In genomic region chr11:72461500-72461981, GRCm38 (mm10) we compare ENCODE assay signal across 16 mouse cellular contexts. TPM values are rescaled to one million over a fixed set of nuclear protein-coding genes. Genes with fewer than 3 reads are reported as not detected.
DNase-seq lines count a peak whose midpoint lies in the region; ATAC-seq and TF ChIP-seq lines count a peak whose summit lies in the region.
"Had no signal": no experiment of that assay in that cellular context is flagged by ENCODE, and none has a peak within 500 bp of the region (broad histone marks: within the 10 kb centered on the region; RNA-seq: fewer than 3 reads in every experiment).

No protein-coding gene starts in this region.

- TF ChIP-seq CTCF in hindbrain, postnatal 0 days (IDR thresholded peaks at IDR 0.05; ENCODE audit: low read depth) = no peak
- TF ChIP-seq CTCF in bone marrow, adult 2 months (IDR thresholded peaks at IDR 0.05; ENCODE audit: control insufficient read depth, insufficient read depth, low read length) = no peak

- no peak for ATAC-seq in hindbrain, embryonic 13.5 days (ENCODE audit: low FRiP score)
- no peak for ATAC-seq in hindbrain, postnatal 0 days
- no peak for ATAC-seq in midbrain, embryonic 12.5 days (ENCODE audit: low FRiP score, low read depth)
- no peak for ATAC-seq in midbrain, embryonic 11.5 days (ENCODE audit: low FRiP score)
- no peak; the same call in 1 of the 2 replicates for ATAC-seq in monocyte, adult 5-6 weeks (replicated peaks; ENCODE audit: insufficient number of reproducible peaks, low FRiP score, low TSS enrichment, poor library complexity, severe bottlenecking)
- ATAC-seq: intestine, embryonic 15.5 days; Patski had no signal

- no peaks in the 10 kb centered on the region for H3K9me3 ChIP-seq in hindbrain, embryonic 13.5 days
- H3K9me3 ChIP-seq in hindbrain, postnatal 0 days (ENCODE audit: low read length) = no peaks in the 10 kb centered on the region
- H3K9me3 ChIP-seq in midbrain, embryonic 12.5 days = no peaks in the 10 kb centered on the region
- H3K9me3 ChIP-seq in midbrain, embryonic 11.5 days (ENCODE audit: control insufficient read depth, low read length) = no peaks in the 10 kb centered on the region
- H3K9me3 ChIP-seq: intestine, embryonic 15.5 days; limb, embryonic 12.5 days had no signal

- peaks cover 63% of the 10 kb centered on the region for H3K36me3 ChIP-seq in hindbrain, embryonic 13.5 days
- H3K36me3 ChIP-seq in hindbrain, postnatal 0 days (ENCODE audit: insufficient read depth, low read length) = peaks cover 10% of the 10 kb centered on the region
- H3K36me3 ChIP-seq in midbrain, embryonic 12.5 days = 0 out of 2 replicates have a peak, but pooled peaks cover 6% of the 10 kb centered on the region
- no peaks in the 10 kb centered on the region for H3K36me3 ChIP-seq in midbrain, embryonic 11.5 days (ENCODE audit: control insufficient read depth, insufficient read depth, low read length)
- peaks cover 2% of the 10 kb centered on the region for H3K36me3 ChIP-seq in splenic B cell, adult 2 months (ENCODE audit: control insufficient read depth, insufficient read depth, low read length, poor library complexity, severe bottlenecking)
- H3K36me3 ChIP-seq: intestine, embryonic 15.5 days; limb, embryonic 12.5 days had no signal

- H3K4me2 ChIP-seq in hindbrain, embryonic 13.5 days = no peak overlapping the region
- H3K4me2 ChIP-seq in hindbrain, postnatal 0 days (ENCODE audit: low read depth, low read length) = no peak overlapping the region
- no peak overlapping the region for H3K4me2 ChIP-seq in midbrain, embryonic 12.5 days (replicated peaks)
- H3K4me2 ChIP-seq in midbrain, embryonic 11.5 days = no peak overlapping the region
- H3K4me2 ChIP-seq: intestine, embryonic 15.5 days; limb, embryonic 12.5 days had no signal

- WGBS in hindbrain, embryonic 13.5 days = 31% methylated on average over 5 of the region's 5 CpGs
- WGBS in hindbrain, postnatal 0 days = 28% methylated on average over 5 of the region's 5 CpGs
- 65% methylated on average over 5 of the region's 5 CpGs for WGBS in midbrain, embryonic 12.5 days
- WGBS in midbrain, embryonic 11.5 days = 60% methylated on average over 5 of the region's 5 CpGs
- 18% methylated on average over 5 of the region's 5 CpGs for WGBS in bone marrow, adult 2 months

- H3K4me3 ChIP-seq in hindbrain, embryonic 13.5 days = no peak overlapping the region
- H3K4me3 ChIP-seq in hindbrain, postnatal 0 days (ENCODE audit: low read length) = no peak overlapping the region
- no peak overlapping the region for H3K4me3 ChIP-seq in midbrain, embryonic 12.5 days
- no peak overlapping the region for H3K4me3 ChIP-seq in midbrain, embryonic 11.5 days (ENCODE audit: low read depth, low read length)
- no peak overlapping the region for H3K4me3 ChIP-seq in bone marrow, adult 2 months (replicated peaks; ENCODE audit: control insufficient read depth, low read depth, low read length)
- H3K4me3 ChIP-seq: erythroblast, embryonic 14.5 days; intestine, embryonic 15.5 days; limb, embryonic 12.5 days had no signal

- no peak for DNase-seq in hindbrain, postnatal 0 days (ENCODE audit: low spot score)
- DNase-seq in midbrain, embryonic 11.5 days (ENCODE audit: low spot score, missing footprints) = no peak
- DNase-seq in splenic B cell, adult 2 months (ENCODE audit: low read depth, low spot score) = peak; percentile 65
- DNase-seq: cerebellum, postnatal 10 days; gastrocnemius, postnatal 25 days; midbrain, embryonic 14.5 days; right cerebral cortex, postnatal 4 days had no signal

- no peak overlapping the region for H3K9ac ChIP-seq in hindbrain, embryonic 13.5 days
- H3K9ac ChIP-seq in hindbrain, postnatal 0 days (replicated peaks; ENCODE audit: low read length) = no peak overlapping the region
- H3K9ac ChIP-seq in midbrain, embryonic 12.5 days (replicated peaks) = no peak overlapping the region
- H3K9ac ChIP-seq in midbrain, embryonic 11.5 days (ENCODE audit: low read length) = no peak overlapping the region
- H3K9ac ChIP-seq: intestine, embryonic 15.5 days; limb, embryonic 12.5 days had no signal

- H3K27ac ChIP-seq in hindbrain, embryonic 13.5 days = peak overlapping the region; percentile 56; the same call in 1 of the 2 replicates
- no peak overlapping the region for H3K27ac ChIP-seq in hindbrain, postnatal 0 days
- H3K27ac ChIP-seq in midbrain, embryonic 12.5 days (replicated peaks) = 0 out of 2 replicates have a peak overlapping the region, but pooled peaks have one; percentile 15
- H3K27ac ChIP-seq in midbrain, embryonic 11.5 days (ENCODE audit: low read depth, low read length) = no peak overlapping the region
- peak overlapping the region; percentile 54 for H3K27ac ChIP-seq in bone marrow, adult 2 months (ENCODE audit: control insufficient read depth, insufficient read depth, low read depth, low read length, poor library complexity)
- H3K27ac ChIP-seq: intestine, embryonic 15.5 days; limb, embryonic 12.5 days; stomach, postnatal 0 days had no signal

- H3K4me1 ChIP-seq in hindbrain, embryonic 13.5 days (replicated peaks) = peaks cover 37% of the 10 kb centered on the region
- peaks cover 13% of the 10 kb centered on the region for H3K4me1 ChIP-seq in hindbrain, postnatal 0 days (ENCODE audit: insufficient read depth, low read length)
- H3K4me1 ChIP-seq in midbrain, embryonic 12.5 days = 0 out of 2 replicates have a peak, but pooled peaks cover 14% of the 10 kb centered on the region
- H3K4me1 ChIP-seq in midbrain, embryonic 11.5 days (ENCODE audit: control insufficient read depth, insufficient read depth, low read length) = peaks cover 4% of the 10 kb centered on the region
- H3K4me1 ChIP-seq in bone marrow, adult 2 months (ENCODE audit: control insufficient read depth, insufficient read depth, low read length) = peaks cover 7% of the 10 kb centered on the region; the same call in 1 of the 2 replicates

- H3K27me3 ChIP-seq in hindbrain, embryonic 13.5 days = no peaks in the 10 kb centered on the region
- no peaks in the 10 kb centered on the region for H3K27me3 ChIP-seq in hindbrain, postnatal 0 days (ENCODE audit: insufficient read depth, low read length)
- no peaks in the 10 kb centered on the region; the same call in 1 of the 2 replicates for H3K27me3 ChIP-seq in midbrain, embryonic 12.5 days
- no peaks in the 10 kb centered on the region for H3K27me3 ChIP-seq in midbrain, embryonic 11.5 days (ENCODE audit: control insufficient read depth, insufficient read depth, low read length)
- no peaks in the 10 kb centered on the region for H3K27me3 ChIP-seq in splenic B cell, adult 2 months (ENCODE audit: control insufficient read depth, insufficient read depth, low read length, poor library complexity, severe bottlenecking)
- H3K27me3 ChIP-seq: intestine, embryonic 15.5 days; limb, embryonic 12.5 days; Patski had no signal

- no peak for TF ChIP-seq POLR2A in bone marrow, adult 2 months (IDR thresholded peaks at IDR 0.05; ENCODE audit: borderline replicate concordance, control insufficient read depth, low read depth, low read length)

RNA-seq across cellular contexts. Expression of gene Mybbp1a, which starts 20.4 kb away (rescaled TPM):
- polyA plus RNA-seq in hindbrain, embryonic 13.5 days (2015; fragmentation: Nextera tagmentation; extraction: Ambion mirVana) = 74.5 and 79.9 TPM in 2 replicates
- 28.0 and 36.1 TPM in 2 replicates for total RNA-seq in hindbrain, postnatal 0 days (2014; rRNA removed)
- 61.5 and 68.7 TPM in 2 replicates for polyA plus RNA-seq in hindbrain, postnatal 0 days (2015; fragmentation: Nextera tagmentation; extraction: Ambion mirVana)
- polyA plus RNA-seq in midbrain, embryonic 12.5 days (2016; fragmentation: Nextera tagmentation; extraction: Ambion mirVana) = 136 and 138 TPM in 2 replicates
- polyA plus RNA-seq in midbrain, embryonic 11.5 days (2014; fragmentation: Nextera tagmentation; extraction: Ambion mirVana) = 142 and 144 TPM in 2 replicates
- polyA plus RNA-seq in bone marrow, adult 2 months (2011; ENCODE audit: insufficient read depth, insufficient read length, low replicate concordance, missing spikeins) = 40.0 and 68.3 TPM in 2 replicates
- 37.5 to 39.9 TPM (median 37.7 TPM) in 3 replicates for total RNA-seq in monocyte, adult 5-6 weeks (2017)

RNA-seq across cellular contexts. Expression of gene Ggt6, which starts 26.2 kb away (rescaled TPM):
- polyA plus RNA-seq in hindbrain, embryonic 13.5 days (2015; fragmentation: Nextera tagmentation; extraction: Ambion mirVana) = not detected in 2 replicates
- not detected in 2 replicates for total RNA-seq in hindbrain, postnatal 0 days (2014; rRNA removed)
- not detected in 2 replicates for polyA plus RNA-seq in hindbrain, postnatal 0 days (2015; fragmentation: Nextera tagmentation; extraction: Ambion mirVana)
- not detected in 2 replicates for polyA plus RNA-seq in midbrain, embryonic 12.5 days (2016; fragmentation: Nextera tagmentation; extraction: Ambion mirVana)
- not detected in 2 replicates for polyA plus RNA-seq in midbrain, embryonic 11.5 days (2014; fragmentation: Nextera tagmentation; extraction: Ambion mirVana)
- not detected in 2 replicates for polyA plus RNA-seq in bone marrow, adult 2 months (2011; ENCODE audit: insufficient read depth, insufficient read length, low replicate concordance, missing spikeins)
- total RNA-seq in monocyte, adult 5-6 weeks (2017) = not detected in 3 replicates
- polyA plus RNA-seq: erythroblast, embryonic 14.5 days; midbrain, embryonic 14.5 days had no signal

RNA-seq across cellular contexts. Expression of gene Spns2, which starts 28.2 kb away (rescaled TPM):
- polyA plus RNA-seq in hindbrain, embryonic 13.5 days (2015; fragmentation: Nextera tagmentation; extraction: Ambion mirVana) = 8.4 and 9.7 TPM in 2 replicates
- 58.5 and 66.0 TPM in 2 replicates for total RNA-seq in hindbrain, postnatal 0 days (2014; rRNA removed)
- 7.0 and 7.2 TPM in 2 replicates for polyA plus RNA-seq in hindbrain, postnatal 0 days (2015; fragmentation: Nextera tagmentation; extraction: Ambion mirVana)
- polyA plus RNA-seq in midbrain, embryonic 12.5 days (2016; fragmentation: Nextera tagmentation; extraction: Ambion mirVana) = 6.8 and 9.4 TPM in 2 replicates
- 4.0 and 4.7 TPM in 2 replicates for polyA plus RNA-seq in midbrain, embryonic 11.5 days (2014; fragmentation: Nextera tagmentation; extraction: Ambion mirVana)
- 6.3 and 10.7 TPM in 2 replicates for polyA plus RNA-seq in bone marrow, adult 2 months (2011; ENCODE audit: insufficient read depth, insufficient read length, low replicate concordance, missing spikeins)
- total RNA-seq in monocyte, adult 5-6 weeks (2017) = 1.4 to 3.2 TPM (median 1.4 TPM) in 3 replicates

RNA-seq across cellular contexts. Expression of gene Smtnl2, which starts 50.0 kb away (rescaled TPM):
- polyA plus RNA-seq in hindbrain, embryonic 13.5 days (2015; fragmentation: Nextera tagmentation; extraction: Ambion mirVana) = 6.2 and 6.4 TPM in 2 replicates
- 13.0 and 19.1 TPM in 2 replicates for total RNA-seq in hindbrain, postnatal 0 days (2014; rRNA removed)
- polyA plus RNA-seq in hindbrain, postnatal 0 days (2015; fragmentation: Nextera tagmentation; extraction: Ambion mirVana) = 8.7 and 9.7 TPM in 2 replicates
- 3.5 and 4.0 TPM in 2 replicates for polyA plus RNA-seq in midbrain, embryonic 12.5 days (2016; fragmentation: Nextera tagmentation; extraction: Ambion mirVana)
- polyA plus RNA-seq in midbrain, embryonic 11.5 days (2014; fragmentation: Nextera tagmentation; extraction: Ambion mirVana) = 3.7 and 4.1 TPM in 2 replicates
- polyA plus RNA-seq in bone marrow, adult 2 months (2011; ENCODE audit: insufficient read depth, insufficient read length, low replicate concordance, missing spikeins) = 5.6 TPM in 1 of 2 replicates, not detected in the other
- not detected in 3 replicates for total RNA-seq in monocyte, adult 5-6 weeks (2017)
- polyA plus RNA-seq: erythroblast, embryonic 14.5 days had no signal

Comparison
In these comparisons a context has a peak if more than half of its experiments do, and no peak if none do; other contexts are left out.
1. H3K27ac ChIP-seq: peak in hindbrain, embryonic 13.5 days (single experiment), midbrain, embryonic 12.5 days (single experiment) and bone marrow, adult 2 months (single experiment); none in hindbrain, postnatal 0 days (single experiment) and midbrain, embryonic 11.5 days (single experiment).